Mouse (Mus musculus) forebrain, embryonic 13.5 days (tissue): ENCODE measurements at regions not wholly inside any gene's neighbourhood (a gene's known extent, or its start where the extent isn't known, plus 50 kb on each side); places are given as distances from the start of the nearest gene placed in this dataset.

Experiments used
- ATAC-seq: fragments of 200-750 bp; cut with Nextera tagmentation; 2 replicates; pipeline ENCODE4 v1.8.0; 2017
- H3K27ac ChIP-seq: fragments of 300-500 bp; sonication (generic); 2 replicates; pipeline ENCODE4 v1.5.1; 2015; ENCODE audit warnings: inconsistent platforms, mild to moderate bottlenecking, moderate library complexity
- H3K27me3 ChIP-seq: fragments of 300-500 bp; sonication (generic); 2 replicates; pipeline ENCODE4 v1.6.1; 2015; ENCODE audit warnings: mild to moderate bottlenecking, inconsistent platforms
- H3K36me3 ChIP-seq: fragments of 300-500 bp; sonication (generic); 2 replicates; pipeline ENCODE4 v1.6.1; 2015; ENCODE audit warnings: mild to moderate bottlenecking, inconsistent platforms; ENCODE audit not compliant: poor library complexity, severe bottlenecking
- H3K4me1 ChIP-seq: fragments of 300-500 bp; sonication (generic); 2 replicates; pipeline ENCODE4 v1.6.1; 2015; ENCODE audit warnings: inconsistent platforms
- H3K4me2 ChIP-seq: fragments of 300-500 bp; sonication (generic); 2 replicates; pipeline ENCODE4 v1.6.1; 2015; ENCODE audit warnings: inconsistent platforms, mild to moderate bottlenecking, moderate library complexity
- H3K4me3 ChIP-seq: fragments of 300-500 bp; sonication (generic); 2 replicates; pipeline ENCODE4 v1.5.1; 2015; ENCODE audit warnings: mild to moderate bottlenecking, inconsistent platforms
- H3K9ac ChIP-seq: fragments of 300-500 bp; sonication (generic); 2 replicates; pipeline ENCODE4 v1.6.1; 2015; ENCODE audit warnings: mild to moderate bottlenecking, inconsistent platforms
- H3K9me3 ChIP-seq: fragments of 300-500 bp; sonication (generic); replicated peaks from 2 replicates; pipeline ENCODE4 v1.6.1; 2016; ENCODE audit warnings: inconsistent platforms
- WGBS: fragments of 180-500 bp; shearing (Covaris S2); methylation state at CpG from one replicate; pipeline ENCODE4 v1.1.7; 2015; 5-methylcytosine and 5-hydroxymethylcytosine counted together

DNA sequence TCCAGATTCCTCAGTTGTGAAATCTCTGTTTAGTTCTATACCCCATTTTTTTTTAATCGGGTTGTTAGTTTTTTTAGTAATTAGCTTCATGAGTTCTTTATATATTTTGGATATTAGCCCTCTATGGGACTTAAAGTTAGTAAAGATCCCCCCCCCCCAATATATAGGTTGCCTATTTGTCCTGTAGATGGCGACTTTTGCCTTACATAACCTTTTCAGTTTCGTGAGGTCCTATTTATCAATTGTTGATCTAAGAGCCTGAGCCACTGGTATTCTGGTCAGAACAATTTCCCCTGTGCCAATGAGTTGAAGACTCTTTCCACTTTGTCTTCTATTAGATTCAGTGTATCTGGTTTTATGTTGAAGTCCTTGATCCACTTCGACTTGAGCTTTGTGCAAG is 80.0 kb upstream of the Hpgds start:
- no peak overlapping the region for H3K4me3 ChIP-seq
- no peaks in the 10 kb centered on the region for H3K27me3 ChIP-seq
- WGBS: 70% methylated on average over 4 of the region's 4 CpGs
- H3K4me2 ChIP-seq: no peak overlapping the region
- H3K9me3 ChIP-seq: no peaks in the 10 kb centered on the region
- no peak for ATAC-seq
- H3K27ac ChIP-seq: no peak overlapping the region
- no peaks in the 10 kb centered on the region for H3K4me1 ChIP-seq
- H3K9ac ChIP-seq: no peak overlapping the region
- H3K36me3 ChIP-seq: no peaks in the 10 kb centered on the region

- ATAC-seq: no peak
- no peaks in the 10 kb centered on the region for H3K4me1 ChIP-seq
- no peaks in the 10 kb centered on the region for H3K9me3 ChIP-seq
- no peak overlapping the region for H3K27ac ChIP-seq
- H3K27me3 ChIP-seq: no peaks in the 10 kb centered on the region
- no peak overlapping the region for H3K9ac ChIP-seq
- no peaks in the 10 kb centered on the region for H3K36me3 ChIP-seq
- 96% methylated on average over 1 of the region's 1 CpGs for WGBS
- no peak overlapping the region for H3K4me2 ChIP-seq
- no peak overlapping the region for H3K4me3 ChIP-seq
Observed at GRCm38 (mm10) chr6:65262572-65262971, 117.9 kb upstream of the Hpgds start.

DNA sequence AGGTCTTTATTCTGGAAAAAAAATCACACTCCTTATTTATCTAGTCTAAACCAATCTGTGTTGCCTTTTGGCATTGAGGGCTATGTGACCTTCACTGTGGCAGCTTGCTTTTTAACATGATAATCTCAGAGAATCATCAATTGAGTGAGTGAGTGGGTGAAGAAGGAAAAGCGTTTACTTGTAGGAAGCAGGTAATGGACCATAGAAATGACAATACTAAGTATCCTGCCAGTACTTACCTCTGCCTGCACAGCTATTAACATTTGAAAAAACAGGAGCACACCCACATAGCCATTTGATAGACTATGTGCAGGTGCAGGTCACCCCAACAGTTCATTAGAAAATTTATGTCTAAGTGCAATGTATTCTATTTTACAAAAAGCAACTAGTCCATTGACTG is 110.2 kb upstream of the C130060K24Rik start:
- no peak overlapping the region for H3K4me2 ChIP-seq
- no peaks in the 10 kb centered on the region for H3K36me3 ChIP-seq
- no peak overlapping the region for H3K27ac ChIP-seq
- no peaks in the 10 kb centered on the region for H3K9me3 ChIP-seq
- no peaks in the 10 kb centered on the region for H3K27me3 ChIP-seq
- H3K4me1 ChIP-seq: no peaks in the 10 kb centered on the region
- ATAC-seq: no peak
- no peak overlapping the region for H3K4me3 ChIP-seq
- WGBS: 82% methylated on average over 1 of the region's 1 CpGs
- no peak overlapping the region for H3K9ac ChIP-seq

DNA sequence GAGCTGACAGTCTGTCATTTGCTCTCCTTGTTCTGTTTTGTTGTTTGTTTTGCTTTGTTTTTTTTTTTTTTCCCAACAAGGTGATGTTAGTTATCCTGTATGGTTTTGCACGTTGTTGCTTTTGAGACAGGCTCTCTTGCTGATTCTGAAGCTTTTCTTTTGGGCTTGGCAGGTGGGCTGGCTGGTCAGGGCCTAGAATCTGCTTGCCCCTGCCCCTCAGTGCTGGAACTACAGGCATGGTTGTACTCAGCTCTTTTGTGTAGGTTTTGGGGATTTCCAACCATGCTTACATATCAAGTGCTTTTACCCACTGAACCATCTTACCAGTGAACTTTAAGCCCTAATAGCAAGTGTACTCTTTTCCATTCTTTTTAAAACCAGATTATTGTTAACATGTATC is 70.7 kb upstream of the C130060K24Rik start:
- Histone ChIP-seq H3K9ac (no peak overlapping the region), H3K27ac (no peak overlapping the region; the same call in 1 of the 2 replicates), H3K36me3 (no peaks in the 10 kb centered on the region), H3K4me3 (no peak overlapping the region), H3K4me1 (peaks cover 13% of the 10 kb centered on the region), H3K27me3 (no peaks in the 10 kb centered on the region), H3K9me3 (no peaks in the 10 kb centered on the region), H3K4me2 (no peak overlapping the region)
- WGBS: 4% methylated on average over 1 of the region's 1 CpGs
- peak; percentile 56; the same call in 1 of the 2 replicates for ATAC-seq

DNA sequence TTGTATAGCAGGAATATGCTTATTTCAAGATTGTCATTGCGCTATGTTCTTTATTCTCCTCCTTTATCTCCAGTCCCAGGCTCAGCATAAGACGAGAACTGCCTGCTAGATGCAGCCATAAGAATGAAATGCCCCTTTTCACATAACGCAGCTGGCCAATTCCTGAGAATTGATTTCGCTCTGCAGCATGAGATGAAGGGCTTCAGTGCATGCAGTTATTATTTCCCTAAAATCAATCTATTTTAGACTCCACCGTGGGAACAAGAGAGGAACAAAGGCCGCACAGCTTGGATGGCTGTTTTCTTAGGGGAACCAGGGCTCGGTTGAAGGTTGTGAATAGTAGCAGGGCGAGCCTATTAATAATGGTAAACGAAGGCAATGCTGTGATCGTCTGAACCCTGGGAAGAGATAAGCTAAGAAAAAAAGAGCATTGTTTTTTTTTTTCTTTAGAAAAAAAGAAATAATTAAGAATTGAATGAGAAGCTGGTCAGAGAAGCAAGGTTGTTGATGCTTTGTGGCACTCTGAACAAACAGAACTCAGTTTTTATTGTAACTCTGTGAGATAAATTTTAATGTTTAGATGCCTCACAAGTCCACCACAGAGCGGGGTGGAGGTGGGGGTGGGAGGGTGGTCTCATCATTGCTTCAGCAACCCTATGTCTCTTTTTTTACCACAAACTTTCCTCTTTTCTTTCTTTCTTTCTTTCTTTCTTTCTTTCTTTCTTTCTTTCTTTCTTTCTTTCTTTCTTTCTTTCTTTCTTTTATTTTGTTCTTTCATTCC is 69.9 kb upstream of the C130060K24Rik start:
- H3K27ac ChIP-seq: peak overlapping the region; percentile 75
- H3K27me3 ChIP-seq: no peaks in the 10 kb centered on the region
- H3K4me3 ChIP-seq: no peak overlapping the region
- peak overlapping the region; percentile 24; the same call in 1 of the 2 replicates for H3K4me2 ChIP-seq
- H3K9me3 ChIP-seq: no peaks in the 10 kb centered on the region
- H3K36me3 ChIP-seq: no peaks in the 10 kb centered on the region
- 7% methylated on average over 11 of the region's 11 CpGs for WGBS
- H3K4me1 ChIP-seq: peaks cover 13% of the 10 kb centered on the region
- peak; percentile 80 for ATAC-seq
- H3K9ac ChIP-seq: peak overlapping the region; percentile 46; the same call in 1 of the 2 replicates

DNA sequence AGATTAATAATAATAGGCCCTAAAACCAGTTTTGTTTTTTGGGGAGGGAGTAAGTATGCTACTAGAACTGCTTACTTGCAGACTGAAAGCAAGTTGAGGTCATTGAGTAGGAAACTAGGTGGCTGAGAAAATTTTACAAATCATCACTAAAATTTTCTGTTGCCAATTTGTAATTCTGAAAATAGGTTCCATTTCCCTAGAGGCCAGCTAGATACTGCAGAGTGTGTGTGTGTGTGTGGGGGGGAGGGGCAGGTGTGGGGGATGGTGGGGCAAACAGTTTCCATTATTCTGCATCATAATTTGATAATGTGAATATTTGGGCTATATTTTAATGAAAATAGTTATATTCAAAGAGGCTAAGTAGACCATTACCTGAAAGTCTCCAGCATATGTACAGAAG is 69.1 kb upstream of the C130060K24Rik start:
- no peak overlapping the region for H3K4me3 ChIP-seq
- no peak overlapping the region for H3K9ac ChIP-seq
- H3K4me2 ChIP-seq: no peak overlapping the region
- H3K27ac ChIP-seq: no peak overlapping the region; the same call in 1 of the 2 replicates
- H3K36me3 ChIP-seq: no peaks in the 10 kb centered on the region
- H3K4me1 ChIP-seq: peaks cover 13% of the 10 kb centered on the region
- H3K27me3 ChIP-seq: no peaks in the 10 kb centered on the region
- ATAC-seq: no peak
- H3K9me3 ChIP-seq: no peaks in the 10 kb centered on the region
